9 mouse cellular contexts compared by ENCODE assay signal in the genomic region with DNA sequence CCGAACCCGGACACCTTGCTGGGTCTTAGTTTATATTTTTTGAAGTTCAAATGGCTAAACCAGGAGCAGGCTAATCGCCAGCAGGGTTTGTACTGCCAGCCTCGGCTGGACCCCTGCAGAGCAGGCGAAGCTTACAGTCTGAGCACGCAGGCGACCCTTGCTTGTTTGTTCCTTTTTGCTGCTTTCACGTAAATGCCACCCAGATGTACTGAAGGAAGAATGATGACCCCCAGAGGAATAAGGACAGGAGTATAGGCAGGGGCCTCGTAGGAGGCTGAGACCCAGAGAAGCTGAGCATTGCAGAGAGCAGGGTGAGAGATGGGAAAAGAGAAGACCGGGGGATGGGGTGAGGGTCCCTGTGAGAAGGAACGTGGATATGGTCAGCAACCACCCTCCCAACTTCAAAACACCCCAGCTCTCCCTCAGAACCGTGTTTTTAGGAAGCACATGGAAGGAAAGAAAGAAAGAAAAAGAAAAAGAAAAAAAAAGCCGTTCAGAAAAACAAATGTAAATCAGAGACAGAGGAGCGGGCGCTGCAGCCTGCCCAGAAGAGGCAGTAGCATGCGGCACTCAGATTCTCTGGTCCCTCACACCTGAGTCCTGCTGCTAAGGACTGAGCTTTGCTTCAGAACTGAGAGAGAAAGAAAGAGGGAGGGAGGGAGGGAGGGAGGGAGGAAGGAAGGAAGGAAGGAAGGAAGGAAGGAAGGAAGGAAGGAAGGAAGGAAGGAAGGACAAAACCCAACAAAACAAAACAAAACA. TPM values are rescaled to one million over a fixed set of nuclear protein-coding genes. Genes with fewer than 3 reads are reported as not detected.
A peak's percentile ranks its signal among the peaks of the same experiment; 100 is the strongest.
DNase-seq lines count a peak whose midpoint lies in the region; ATAC-seq lines count a peak whose summit lies in the region.
"Had no signal": no experiment of that assay in that cellular context is flagged by ENCODE, and none has a peak within 500 bp of the region (broad histone marks: within the 10 kb centered on the region; RNA-seq: fewer than 3 reads in every experiment).

No protein-coding gene starts in this region.

- peak; percentile 47 for DNase-seq in embryo, embryonic 10 days (ENCODE audit: low spot score)
- no peak for DNase-seq in embryo, embryonic 9.5 days (ENCODE audit: extremely low spot score)
- DNase-seq in urinary bladder, postnatal 14 days (ENCODE audit: low spot score), result no peak
- no peak for DNase-seq in right cerebral cortex, postnatal 25 days

- peak overlapping the region; percentile 94 for H3K4me2 ChIP-seq in limb, embryonic 12.5 days
- H3K4me2 ChIP-seq in stomach, embryonic 16.5 days (ENCODE audit: low read depth, low read length), result peak overlapping the region; percentile 96

- peaks cover 14% of the 10 kb centered on the region for H3K27me3 ChIP-seq in megakaryocyte, embryonic 14.5 days (replicated peaks)
- H3K27me3 ChIP-seq in limb, embryonic 12.5 days, result peaks cover 21% of the 10 kb centered on the region
- H3K27me3 ChIP-seq in stomach, embryonic 16.5 days (ENCODE audit: control insufficient read depth, insufficient read depth, low read length), result no peaks in the 10 kb centered on the region

- peak overlapping the region; percentile 54; the same call in 1 of the 2 replicates for H3K27ac ChIP-seq in limb, embryonic 12.5 days
- no peak overlapping the region for H3K27ac ChIP-seq in stomach, embryonic 16.5 days (ENCODE audit: low read length)

- peaks cover 3% of the 10 kb centered on the region; the same call in 1 of the 2 replicates for H3K9me3 ChIP-seq in megakaryocyte, embryonic 14.5 days
- no peaks in the 10 kb centered on the region for H3K9me3 ChIP-seq in limb, embryonic 12.5 days
- no peaks in the 10 kb centered on the region for H3K9me3 ChIP-seq in stomach, embryonic 16.5 days (replicated peaks; ENCODE audit: control insufficient read depth, low read length)

- no peak for ATAC-seq in megakaryocyte, adult 5-6 weeks (ENCODE audit: poor library complexity, severe bottlenecking)
- ATAC-seq in limb, embryonic 12.5 days (ENCODE audit: insufficient number of reproducible peaks, insufficient read depth, low FRiP score, low TSS enrichment, low read depth), result peak; percentile 49; the same call in 1 of the 2 replicates
- peak; percentile 20; the same call in 1 of the 2 replicates for ATAC-seq in stomach, embryonic 16.5 days (ENCODE audit: insufficient read depth, low FRiP score)

- peaks cover 34% of the 10 kb centered on the region for H3K4me1 ChIP-seq in megakaryocyte, embryonic 14.5 days
- peaks cover 28% of the 10 kb centered on the region for H3K4me1 ChIP-seq in limb, embryonic 12.5 days (replicated peaks)
- peaks cover 4% of the 10 kb centered on the region; the same call in 1 of the 2 replicates for H3K4me1 ChIP-seq in stomach, embryonic 16.5 days (ENCODE audit: control insufficient read depth, insufficient read depth, low read length)

- H3K9ac ChIP-seq in limb, embryonic 12.5 days (replicated peaks), result peak overlapping the region; percentile 50
- H3K9ac ChIP-seq in stomach, embryonic 16.5 days (ENCODE audit: low read length), result peak overlapping the region; percentile 69

- no peaks in the 10 kb centered on the region for H3K36me3 ChIP-seq in megakaryocyte, embryonic 14.5 days (replicated peaks; ENCODE audit: low read length)
- no peaks in the 10 kb centered on the region for H3K36me3 ChIP-seq in limb, embryonic 12.5 days
- H3K36me3 ChIP-seq in stomach, embryonic 16.5 days (ENCODE audit: control insufficient read depth, insufficient read depth, low read length), result no peaks in the 10 kb centered on the region

- H3K4me3 ChIP-seq in megakaryocyte, embryonic 14.5 days (replicated peaks), result peak overlapping the region; percentile 93
- peak overlapping the region; percentile 43 for H3K4me3 ChIP-seq in limb, embryonic 12.5 days (replicated peaks)
- H3K4me3 ChIP-seq in stomach, embryonic 16.5 days (replicated peaks; ENCODE audit: low read length), result peak overlapping the region; percentile 56

- 1% methylated on average over 16 of the region's 16 CpGs for WGBS in limb, embryonic 12.5 days
- 5% methylated on average over 16 of the region's 16 CpGs for WGBS in stomach, embryonic 16.5 days

RNA-seq across cellular contexts. Expression of gene Zfp831, which starts 31.1 kb away (rescaled TPM):
- polyA plus RNA-seq in megakaryocyte, embryonic 14.5 days (2012; ENCODE audit: insufficient read depth, low replicate concordance), result 0.08 TPM in 1 of 2 replicates, not detected in the other
- total RNA-seq in megakaryocyte, adult 5-6 weeks (2015), result 2.5 and 3.1 TPM in 2 replicates
- 1.6 and 2.8 TPM in 2 replicates for total RNA-seq in megakaryocyte, adult 5-6 weeks (2017)
- polyA plus RNA-seq in limb, embryonic 12.5 days (2016; fragmentation: Nextera tagmentation; extraction: Ambion mirVana), result 0.03 TPM in 1 of 2 replicates, not detected in the other
- polyA plus RNA-seq in stomach, embryonic 16.5 days (2015; fragmentation: Nextera tagmentation; extraction: Ambion mirVana), result 0.06 TPM in 1 of 2 replicates, not detected in the other
- polyA plus RNA-seq: C2C12 had no signal

Comparison
In these comparisons a context has a peak if more than half of its experiments do, and no peak if none do; other contexts are left out.
1. H3K4me3 ChIP-seq: peak in every context shown above with its lines; median percentile 93 in megakaryocyte, embryonic 14.5 days; 56 in stomach, embryonic 16.5 days; 43 in limb, embryonic 12.5 days.